Mouse (Mus musculus) small intestine, adult 2 months (tissue): Measurements from ENCODE around the gene Ube2u.

Source experiments
- CTCF ChIP-seq: fragments of 200-500 bp; IDR thresholded peaks from 2 replicates; pipeline ENCODE4 v1.5.1; 2012; ENCODE audit warnings: low read depth, mild to moderate bottlenecking, control low read depth, inconsistent platforms, low read length, moderate library complexity, mixed read lengths; ENCODE audit not compliant: insufficient replicate concordance, insufficient read length; ENCODE audit errors: extremely low read depth
- POLR2A ChIP-seq: fragments of 200-500 bp; IDR thresholded peaks from 2 replicates; pipeline ENCODE4 v1.6.1; 2012; ENCODE audit warnings: low read depth, mild to moderate bottlenecking, control low read depth, inconsistent platforms, low read length, moderate library complexity

DNA sequence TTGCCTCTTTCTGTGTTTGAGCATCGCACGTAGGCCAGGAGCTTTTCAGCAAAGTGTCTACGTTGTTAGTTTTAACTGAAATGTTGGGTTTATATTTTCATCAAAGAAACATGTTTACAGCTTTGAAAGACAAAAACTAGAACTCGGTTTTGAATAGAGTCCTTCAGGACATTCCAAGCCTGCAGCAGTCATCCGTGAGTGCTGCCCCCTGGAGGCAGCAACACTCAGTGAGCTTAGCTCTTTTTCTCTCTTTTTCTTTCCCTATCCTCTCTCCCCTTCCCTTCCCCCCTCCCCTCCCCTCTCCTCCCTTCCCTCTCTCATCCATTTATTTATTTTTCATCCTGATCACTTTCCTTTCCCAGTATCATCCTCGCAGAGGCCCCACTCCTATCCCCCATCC, 19.5 kb downstream of the Ube2u start:
- TF ChIP-seq POLR2A, result no peak
- TF ChIP-seq CTCF, result peak; percentile 38; the same call in 1 of the 2 replicates
